Mouse (Mus musculus): ENCODE measurements at regions not wholly inside any gene's neighbourhood (a gene's known extent, or its start where the extent isn't known, plus 50 kb on each side); places are given as distances from the start of the nearest gene placed in this dataset.
A peak's percentile ranks its signal among the peaks of the same experiment; 100 is the strongest.

DNA sequence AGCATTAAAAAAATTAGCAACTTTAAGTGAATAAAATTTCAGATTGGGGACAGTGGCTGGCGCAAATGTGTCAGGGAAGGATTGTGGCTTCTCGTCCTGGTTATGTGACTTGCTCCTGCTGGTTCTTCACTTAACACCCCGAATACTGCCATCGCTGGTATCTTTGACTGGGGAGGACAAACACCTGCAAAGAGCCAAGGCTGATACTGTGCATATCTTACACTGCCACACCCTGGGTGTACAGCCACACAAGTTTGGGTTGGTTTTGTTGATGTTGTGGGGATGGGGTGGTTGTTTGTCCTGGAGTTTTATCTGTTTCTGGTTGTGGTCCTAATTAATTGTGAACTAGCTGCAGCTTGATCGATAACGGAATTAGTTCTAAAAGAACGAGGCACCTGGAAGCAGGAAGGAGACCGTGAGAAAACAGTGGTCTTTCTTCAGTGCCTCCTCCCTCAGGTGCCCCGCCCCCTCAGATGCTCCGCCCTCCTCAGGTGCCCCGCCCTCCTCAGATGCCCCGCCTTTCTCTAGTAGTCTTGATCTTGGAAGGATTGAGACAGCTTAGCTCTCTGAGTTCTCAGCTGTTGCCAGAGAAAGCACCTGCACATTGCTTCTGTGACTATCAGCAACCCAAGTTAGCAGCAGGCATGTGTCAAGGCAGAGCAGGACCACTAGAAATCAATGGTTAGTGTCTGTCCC lies 107.0 kb upstream of the Magi3 start:
- H3K9me3 ChIP-seq (ENCODE audit: control insufficient read depth, low read length): no peaks in the 10 kb centered on the region
- H3K4me2 ChIP-seq (ENCODE audit: low read length): no peak overlapping the region
- no peak overlapping the region for H3K27ac ChIP-seq (ENCODE audit: low read depth, low read length)
- no peaks in the 10 kb centered on the region for H3K36me3 ChIP-seq (ENCODE audit: control insufficient read depth, insufficient read depth, low read length)
- H3K9ac ChIP-seq (ENCODE audit: low read depth, low read length): no peak overlapping the region
- H3K4me1 ChIP-seq (ENCODE audit: control insufficient read depth, insufficient read depth, low read depth, low read length): no peaks in the 10 kb centered on the region
- ATAC-seq: no peak
- no peak overlapping the region for H3K4me3 ChIP-seq (ENCODE audit: low read length)
- 89% methylated on average over 12 of the region's 12 CpGs for WGBS
- H3K27me3 ChIP-seq (replicated peaks; ENCODE audit: control insufficient read depth, insufficient read depth, low read length): no peaks in the 10 kb centered on the region

DNA sequence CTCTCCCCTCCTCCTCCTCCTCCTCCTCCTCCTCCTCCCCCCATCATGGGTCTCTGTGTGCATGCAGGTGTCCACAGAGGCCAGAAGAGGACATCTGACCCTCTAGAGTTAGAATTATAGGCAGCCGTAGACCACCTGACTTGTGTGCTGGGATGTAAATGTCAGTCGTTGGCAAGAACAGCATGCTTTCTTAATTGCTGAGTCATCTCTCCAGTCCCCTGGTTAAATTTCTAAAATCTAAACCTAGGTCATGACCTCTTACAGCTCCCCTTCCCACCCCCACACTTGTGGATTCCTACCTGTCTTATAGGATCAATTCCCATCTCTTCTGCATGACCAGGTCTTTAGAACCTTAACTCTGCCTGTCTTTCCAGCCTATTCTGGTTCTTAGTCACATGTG lies 102.4 kb upstream of the Magi3 start:
- Histone ChIP-seq H3K9ac (ENCODE audit: low read depth, low read length) (no peak overlapping the region), H3K9me3 (ENCODE audit: control insufficient read depth, low read length) (no peaks in the 10 kb centered on the region), H3K4me1 (ENCODE audit: control insufficient read depth, insufficient read depth, low read depth, low read length) (peaks cover 6% of the 10 kb centered on the region), H3K4me2 (ENCODE audit: low read length) (no peak overlapping the region), H3K27ac (ENCODE audit: low read depth, low read length) (no peak overlapping the region), H3K36me3 (ENCODE audit: control insufficient read depth, insufficient read depth, low read length) (no peaks in the 10 kb centered on the region), H3K27me3 (replicated peaks; ENCODE audit: control insufficient read depth, insufficient read depth, low read length) (no peaks in the 10 kb centered on the region), H3K4me3 (ENCODE audit: low read length) (no peak overlapping the region)
- 71% methylated on average over 2 of the region's 2 CpGs for WGBS
- ATAC-seq: no peak

DNA sequence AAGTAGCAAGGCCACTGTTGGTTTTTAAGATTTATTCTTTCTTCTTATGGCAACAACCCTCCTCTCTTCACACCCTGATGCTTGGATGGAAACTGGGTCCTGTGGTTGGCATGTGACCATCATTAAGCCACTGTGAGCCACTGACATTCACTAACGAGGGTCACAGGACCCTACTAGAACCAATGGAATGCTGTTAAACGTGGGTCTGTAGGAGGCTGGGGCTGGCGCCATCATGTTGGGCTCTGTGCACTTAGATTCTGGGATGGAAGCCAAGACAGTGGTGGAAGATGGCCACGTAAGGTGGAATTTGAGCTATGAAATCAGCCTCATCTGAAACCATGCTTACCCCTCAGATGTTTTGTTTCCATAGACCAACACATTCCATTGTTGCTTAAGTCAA lies 100.2 kb upstream of the Magi3 start:
- Histone ChIP-seq H3K9ac (ENCODE audit: low read depth, low read length) (no peak overlapping the region), H3K27ac (ENCODE audit: low read depth, low read length) (no peak overlapping the region), H3K4me3 (ENCODE audit: low read length) (no peak overlapping the region), H3K9me3 (ENCODE audit: control insufficient read depth, low read length) (no peaks in the 10 kb centered on the region), H3K36me3 (ENCODE audit: control insufficient read depth, insufficient read depth, low read length) (no peaks in the 10 kb centered on the region), H3K4me2 (ENCODE audit: low read length) (no peak overlapping the region), H3K27me3 (replicated peaks; ENCODE audit: control insufficient read depth, insufficient read depth, low read length) (no peaks in the 10 kb centered on the region), H3K4me1 (ENCODE audit: control insufficient read depth, insufficient read depth, low read depth, low read length) (peaks cover 6% of the 10 kb centered on the region)
- 55% methylated on average over 4 of the region's 4 CpGs for WGBS
- no peak for ATAC-seq

DNA sequence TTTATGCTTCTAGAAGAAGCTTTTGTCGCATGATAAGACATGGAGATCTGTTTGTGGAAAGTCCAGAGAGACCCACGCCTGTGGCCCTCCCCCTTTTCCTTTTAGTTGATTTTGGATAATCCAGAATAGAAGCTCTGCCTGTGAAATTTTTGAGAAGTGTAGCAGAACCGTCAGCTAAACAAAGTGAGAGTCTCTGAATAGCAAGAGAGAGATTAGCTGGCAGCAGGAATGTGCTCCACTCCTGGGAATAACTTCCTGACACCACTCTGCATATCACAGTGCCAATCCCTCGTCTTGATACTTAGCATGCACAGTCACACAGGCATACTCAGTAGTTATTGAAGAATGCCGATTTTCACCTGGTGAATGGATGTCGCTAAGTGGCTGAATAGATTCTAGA lies 99.2 kb upstream of the Magi3 start:
- Histone ChIP-seq H3K4me3 (ENCODE audit: low read length) (no peak overlapping the region), H3K36me3 (ENCODE audit: control insufficient read depth, insufficient read depth, low read length) (no peaks in the 10 kb centered on the region), H3K9me3 (ENCODE audit: control insufficient read depth, low read length) (no peaks in the 10 kb centered on the region), H3K9ac (ENCODE audit: low read depth, low read length) (no peak overlapping the region), H3K27me3 (replicated peaks; ENCODE audit: control insufficient read depth, insufficient read depth, low read length) (no peaks in the 10 kb centered on the region), H3K4me2 (ENCODE audit: low read length) (no peak overlapping the region), H3K27ac (ENCODE audit: low read depth, low read length) (no peak overlapping the region), H3K4me1 (ENCODE audit: control insufficient read depth, insufficient read depth, low read depth, low read length) (peaks cover 6% of the 10 kb centered on the region)
- ATAC-seq: peak; percentile 56; the same call in 1 of the 2 replicates
- WGBS: 42% methylated on average over 6 of the region's 6 CpGs

DNA sequence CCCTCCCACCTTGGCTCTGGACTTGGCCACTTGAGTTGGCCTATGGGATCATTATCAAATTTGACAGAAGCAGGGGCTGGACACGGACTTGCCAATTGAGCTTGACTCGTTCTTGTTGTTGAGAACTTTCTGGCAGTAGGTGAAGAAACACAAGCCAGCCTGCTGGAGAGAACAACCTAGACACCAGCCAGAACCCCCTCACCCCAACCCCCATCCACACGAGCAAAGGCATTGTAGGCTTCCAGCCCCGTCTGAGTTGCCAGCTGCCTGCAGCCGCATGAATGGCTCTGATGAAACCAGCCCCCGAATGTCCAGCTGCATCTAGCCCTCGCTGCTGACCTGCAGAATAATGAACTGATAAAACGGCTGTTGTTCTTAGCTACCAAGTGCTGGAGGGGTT lies 98.7 kb upstream of the Magi3 start:
- WGBS: 23% methylated on average over 8 of the region's 8 CpGs
- ATAC-seq: peak; percentile 84
- Histone ChIP-seq H3K4me1 (ENCODE audit: control insufficient read depth, insufficient read depth, low read depth, low read length) (peaks cover 6% of the 10 kb centered on the region), H3K4me3 (ENCODE audit: low read length) (no peak overlapping the region), H3K27me3 (replicated peaks; ENCODE audit: control insufficient read depth, insufficient read depth, low read length) (no peaks in the 10 kb centered on the region), H3K4me2 (ENCODE audit: low read length) (no peak overlapping the region), H3K9me3 (ENCODE audit: control insufficient read depth, low read length) (no peaks in the 10 kb centered on the region), H3K9ac (ENCODE audit: low read depth, low read length) (no peak overlapping the region), H3K36me3 (ENCODE audit: control insufficient read depth, insufficient read depth, low read length) (no peaks in the 10 kb centered on the region), H3K27ac (ENCODE audit: low read depth, low read length) (no peak overlapping the region)

DNA sequence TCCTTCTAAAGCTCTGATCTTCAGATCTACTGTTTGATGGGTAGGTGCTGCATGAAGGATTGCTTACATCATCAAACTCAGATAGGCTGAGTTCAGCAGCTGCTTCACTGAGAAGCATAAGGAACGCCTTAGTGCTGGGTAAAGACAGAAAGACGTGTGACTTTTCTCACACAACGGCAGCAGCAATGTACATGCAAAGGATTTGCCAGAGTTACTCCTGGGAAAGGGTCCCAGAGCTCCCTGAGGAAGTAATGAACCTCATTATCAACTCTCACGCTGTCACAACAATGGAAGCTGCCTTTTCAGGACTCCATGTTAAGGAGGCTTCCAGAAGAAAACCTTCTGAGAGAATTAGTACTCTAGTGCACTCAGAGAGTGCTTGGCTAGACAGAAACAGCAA lies 97.4 kb upstream of the Magi3 start:
- Histone ChIP-seq H3K4me2 (ENCODE audit: low read length) (no peak overlapping the region), H3K36me3 (ENCODE audit: control insufficient read depth, insufficient read depth, low read length) (no peaks in the 10 kb centered on the region), H3K4me1 (ENCODE audit: control insufficient read depth, insufficient read depth, low read depth, low read length) (peaks cover 6% of the 10 kb centered on the region), H3K9me3 (ENCODE audit: control insufficient read depth, low read length) (no peaks in the 10 kb centered on the region), H3K27me3 (replicated peaks; ENCODE audit: control insufficient read depth, insufficient read depth, low read length) (no peaks in the 10 kb centered on the region), H3K9ac (ENCODE audit: low read depth, low read length) (no peak overlapping the region), H3K4me3 (ENCODE audit: low read length) (no peak overlapping the region), H3K27ac (ENCODE audit: low read depth, low read length) (no peak overlapping the region)
- WGBS: 77% methylated on average over 4 of the region's 4 CpGs
- ATAC-seq: no peak

DNA sequence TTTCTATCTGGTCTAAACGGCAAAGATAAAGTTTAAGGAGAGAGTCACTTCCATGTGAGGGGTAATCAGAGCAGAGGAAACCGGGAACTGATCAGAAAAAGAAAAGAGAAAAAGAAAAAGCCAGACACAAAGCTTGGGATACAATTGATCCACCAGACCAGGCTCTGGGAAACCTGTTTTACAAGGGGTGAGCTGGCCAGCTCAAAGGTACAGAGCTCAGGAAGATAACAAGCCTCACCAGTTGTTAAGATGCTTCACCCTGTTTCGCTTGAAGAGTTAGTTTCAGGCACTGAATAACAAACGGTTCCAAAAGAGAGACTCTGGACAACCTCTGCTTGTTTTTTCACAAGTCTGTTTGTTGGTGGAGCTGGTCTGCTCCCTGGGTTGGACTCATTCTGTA lies 92.9 kb upstream of the Magi3 start:
- WGBS: 82% methylated on average over 4 of the region's 4 CpGs
- no peaks in the 10 kb centered on the region for H3K27me3 ChIP-seq (replicated peaks; ENCODE audit: control insufficient read depth, insufficient read depth, low read length)

DNA sequence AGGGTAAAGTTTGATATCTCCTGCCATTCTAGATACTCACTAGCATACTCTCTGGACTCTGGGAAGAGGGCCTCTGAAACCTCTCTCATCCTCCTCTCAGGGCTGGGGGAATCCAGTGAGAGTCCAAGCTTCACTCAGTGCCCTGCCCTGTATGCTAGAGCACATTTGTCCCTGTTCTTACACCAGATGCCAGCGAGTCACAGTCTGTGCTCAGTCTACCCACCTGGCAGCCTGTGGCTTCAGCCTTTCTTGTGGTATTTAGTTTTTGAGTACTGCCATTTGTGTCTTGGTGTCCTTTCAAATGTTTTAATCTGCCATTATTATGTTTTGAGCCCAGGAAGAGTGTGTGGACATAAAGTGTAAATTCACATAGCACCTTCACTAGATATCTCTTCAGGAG lies 86.8 kb upstream of the Magi3 start:
- WGBS: 78% methylated on average over 1 of the region's 1 CpGs
- no peaks in the 10 kb centered on the region for H3K4me1 ChIP-seq (ENCODE audit: control insufficient read depth, insufficient read depth, low read depth, low read length)
- H3K9me3 ChIP-seq (ENCODE audit: control insufficient read depth, low read length): no peaks in the 10 kb centered on the region
- H3K36me3 ChIP-seq (ENCODE audit: control insufficient read depth, insufficient read depth, low read length): no peaks in the 10 kb centered on the region
- H3K27me3 ChIP-seq (replicated peaks; ENCODE audit: control insufficient read depth, insufficient read depth, low read length): no peaks in the 10 kb centered on the region
- no peak overlapping the region for H3K9ac ChIP-seq (ENCODE audit: low read depth, low read length)
- H3K4me2 ChIP-seq (ENCODE audit: low read length): no peak overlapping the region
- H3K27ac ChIP-seq (ENCODE audit: low read depth, low read length): no peak overlapping the region
- ATAC-seq: no peak
- no peak overlapping the region for H3K4me3 ChIP-seq (ENCODE audit: low read length)

More for the DNA sequence above, 92.9 kb upstream of the Magi3 start:
- H3K27ac ChIP-seq (ENCODE audit: low read depth, low read length): no peak overlapping the region
- ATAC-seq: no peak
- no peak overlapping the region for H3K4me3 ChIP-seq (ENCODE audit: low read length)
- no peaks in the 10 kb centered on the region for H3K36me3 ChIP-seq (ENCODE audit: control insufficient read depth, insufficient read depth, low read length)
- H3K9ac ChIP-seq (ENCODE audit: low read depth, low read length): no peak overlapping the region
- no peak overlapping the region for H3K4me2 ChIP-seq (ENCODE audit: low read length)
- H3K9me3 ChIP-seq (ENCODE audit: control insufficient read depth, low read length): no peaks in the 10 kb centered on the region
- no peaks in the 10 kb centered on the region for H3K4me1 ChIP-seq (ENCODE audit: control insufficient read depth, insufficient read depth, low read depth, low read length)

DNA sequence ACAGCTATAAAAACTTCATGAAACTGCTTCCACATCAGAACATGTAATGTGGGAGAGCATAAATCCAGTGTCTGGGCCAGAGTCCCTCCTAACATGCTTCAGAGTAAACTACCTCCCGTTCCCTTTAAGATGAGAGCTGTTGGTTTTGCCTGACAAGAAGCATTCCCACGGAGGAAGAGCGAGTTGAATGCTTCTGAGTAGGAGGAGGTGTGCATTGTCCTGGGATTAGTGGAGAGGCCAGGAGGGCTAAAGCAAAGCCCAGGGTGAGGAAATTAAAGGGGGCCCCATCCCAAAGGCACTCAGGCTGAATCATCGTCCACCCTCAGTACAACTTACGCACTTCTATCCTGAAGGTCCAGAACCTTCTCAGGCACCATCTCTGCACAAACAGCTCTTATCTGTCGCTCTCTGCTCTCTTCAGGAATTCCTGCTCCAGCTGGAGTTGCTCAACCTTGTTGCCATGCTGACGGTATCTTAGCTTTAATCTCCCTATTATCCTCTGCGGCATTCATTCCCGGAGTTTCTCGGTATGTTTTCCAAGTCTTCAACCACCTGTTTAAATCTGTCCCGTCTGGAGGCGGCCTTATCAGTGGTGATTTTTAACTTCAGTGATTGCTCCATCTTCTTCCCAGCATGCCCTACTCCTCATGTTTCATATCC lies 85.9 kb upstream of the Magi3 start:
- no peaks in the 10 kb centered on the region for H3K27me3 ChIP-seq (replicated peaks; ENCODE audit: control insufficient read depth, insufficient read depth, low read length)
- no peak overlapping the region for H3K4me3 ChIP-seq (ENCODE audit: low read length)
- ATAC-seq: no peak
- H3K36me3 ChIP-seq (ENCODE audit: control insufficient read depth, insufficient read depth, low read length): no peaks in the 10 kb centered on the region
- no peak overlapping the region for H3K9ac ChIP-seq (ENCODE audit: low read depth, low read length)
- H3K9me3 ChIP-seq (ENCODE audit: control insufficient read depth, low read length): no peaks in the 10 kb centered on the region
- no peaks in the 10 kb centered on the region for H3K4me1 ChIP-seq (ENCODE audit: control insufficient read depth, insufficient read depth, low read depth, low read length)
- 41% methylated on average over 12 of the region's 12 CpGs for WGBS
- no peak overlapping the region for H3K4me2 ChIP-seq (ENCODE audit: low read length)
- no peak overlapping the region for H3K27ac ChIP-seq (ENCODE audit: low read depth, low read length)

Measured in hindbrain, embryonic 16.5 days (tissue).